ENCODE assay signal across 1 mouse cellular context in the genomic region with DNA sequence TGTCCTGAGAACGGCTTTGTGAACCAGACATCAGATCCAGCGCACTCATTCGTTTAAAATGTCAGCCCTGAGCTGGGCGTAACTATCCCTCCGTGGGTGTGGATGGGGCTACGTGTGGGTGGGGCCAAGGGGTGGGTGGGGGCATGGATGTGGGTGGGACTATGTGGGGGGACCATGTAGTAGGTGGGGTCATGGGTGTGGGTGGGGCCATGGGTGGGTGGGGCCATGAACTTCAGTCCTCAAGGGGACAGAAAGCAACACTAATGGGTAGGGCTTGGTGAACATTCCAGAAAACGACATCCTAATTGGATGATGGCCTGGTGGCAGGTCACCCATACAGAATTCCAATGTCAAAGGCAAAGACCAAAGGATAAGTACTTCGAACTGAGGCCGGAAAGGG.
TF ChIP-seq lines count a peak whose summit lies in the region.

No protein-coding gene starts in this region.

TF ChIP-seq in MEL, 35 proteins besides CTCF, POLR2A, EP300 and RAD21 (continued from another document):
- TF ChIP-seq RCOR1 (IDR thresholded peaks at IDR 0.05; ENCODE audit: low read depth, low read length) (no peak), ZMIZ1 (IDR thresholded peaks at IDR 0.05; ENCODE audit: low read depth, low read length) (no peak), TCF12 (IDR thresholded peaks at IDR 0.05; ENCODE audit: low read depth, low read length) (no peak), CHD1 (IDR thresholded peaks at IDR 0.05; ENCODE audit: low read depth, low read length) (no peak), E2F4 (IDR thresholded peaks at IDR 0.05; ENCODE audit: borderline replicate concordance, low read depth, low read length) (no peak), TAL1 (IDR thresholded peaks at IDR 0.05; ENCODE audit: low read length) (no peak), SMC3 (IDR thresholded peaks at IDR 0.05; ENCODE audit: low read depth, low read length) (no peak), POLR2AphosphoS2 (IDR thresholded peaks at IDR 0.05; ENCODE audit: low read length) (no peak), BHLHE40 (IDR thresholded peaks at IDR 0.05; ENCODE audit: borderline replicate concordance, low read depth, low read length) (no peak), ZKSCAN1 (IDR thresholded peaks at IDR 0.05; ENCODE audit: low read depth, low read length) (no peak), MYC (IDR thresholded peaks at IDR 0.05; ENCODE audit: low read depth, low read length) (no peak)
